Mouse (Mus musculus) forebrain, postnatal 0 days (tissue): ENCODE measurements around the gene Tmem86b. TPM values are rescaled to one million over a fixed set of nuclear protein-coding genes. Genes with fewer than 3 reads are reported as not detected.

ENCODE experiments used
- ATAC-seq: fragments of 200-750 bp; cut with Nextera tagmentation; 2 replicates; pipeline ENCODE4 v1.8.0; 2017; ENCODE audit warnings: mild to moderate bottlenecking, moderate library complexity
- DNase-seq: peaks from one replicate; pipeline ENCODE4 v3.0.0-alpha.2; 2015
- H3K27ac ChIP-seq: fragments of 300-500 bp; sonication (generic); 2 replicates; pipeline ENCODE4 v1.5.1; 2014; ENCODE audit warnings: low read depth, mild to moderate bottlenecking, antibody characterized with exemption, low read length, moderate library complexity, mixed read lengths
- H3K27me3 ChIP-seq: fragments of 300-500 bp; sonication (generic); 2 replicates; pipeline ENCODE4 v1.6.1; 2014; ENCODE audit warnings: mild to moderate bottlenecking, low read length, mixed read lengths; ENCODE audit not compliant: insufficient read depth
- H3K36me3 ChIP-seq: fragments of 300-500 bp; sonication (generic); 2 replicates; pipeline ENCODE4 v1.6.1; 2014; ENCODE audit warnings: mild to moderate bottlenecking, moderate library complexity; ENCODE audit not compliant: insufficient read depth
- H3K4me1 ChIP-seq: fragments of 300-500 bp; sonication (generic); 2 replicates; pipeline ENCODE4 v1.6.1; 2014; ENCODE audit warnings: antibody characterized with exemption; ENCODE audit not compliant: insufficient read depth
- H3K4me2 ChIP-seq: fragments of 300-500 bp; sonication (generic); 2 replicates; pipeline ENCODE4 v1.6.1; 2014; ENCODE audit warnings: low read depth, mild to moderate bottlenecking, moderate library complexity
- H3K4me3 ChIP-seq: fragments of 300-500 bp; sonication (generic); 2 replicates; pipeline ENCODE4 v1.5.1; 2014; ENCODE audit warnings: low read depth, low read length, mixed read lengths
- H3K9ac ChIP-seq: fragments of 300-500 bp; sonication (generic); 2 replicates; pipeline ENCODE4 v1.6.1; 2014; ENCODE audit warnings: mild to moderate bottlenecking
- H3K9me3 ChIP-seq: fragments of 300-500 bp; sonication (generic); 2 replicates; pipeline ENCODE4 v1.6.1; 2016; ENCODE audit warnings: low read length
- CTCF ChIP-seq: sonication (generic); IDR thresholded peaks from 2 replicates; pipeline ENCODE4 v1.5.1; 2016; ENCODE audit warnings: antibody characterized with exemption, control low read depth, low read depth
- WGBS: fragments of 180-500 bp; shearing (Covaris S2); extraction: QIAGEN DNeasy Blood & Tissue Kit; methylation state at CpG from one replicate; pipeline ENCODE4 v1.1.7; 2014; 5-methylcytosine and 5-hydroxymethylcytosine counted together
- polyA plus RNA-seq: library from polyadenylated mRNA; unstranded; fragments of >200 nt; fragmentation: Nextera tagmentation; extraction: Ambion mirVana; gene quantifications from 2 replicates; pipeline ENCODE4 v1.2.1, GENCODE M21; 2015
- total RNA-seq: library from RNA; depleted of rRNA; stranded (reverse); fragments of >200 nt; gene quantifications from 2 replicates; pipeline ENCODE4 v1.2.3, GENCODE M21; 2014

Gene Tmem86b
- total and polyA plus RNA-seq, 2 experiments from 2014 or later, result 0.64 to 11.8 TPM

DNA sequence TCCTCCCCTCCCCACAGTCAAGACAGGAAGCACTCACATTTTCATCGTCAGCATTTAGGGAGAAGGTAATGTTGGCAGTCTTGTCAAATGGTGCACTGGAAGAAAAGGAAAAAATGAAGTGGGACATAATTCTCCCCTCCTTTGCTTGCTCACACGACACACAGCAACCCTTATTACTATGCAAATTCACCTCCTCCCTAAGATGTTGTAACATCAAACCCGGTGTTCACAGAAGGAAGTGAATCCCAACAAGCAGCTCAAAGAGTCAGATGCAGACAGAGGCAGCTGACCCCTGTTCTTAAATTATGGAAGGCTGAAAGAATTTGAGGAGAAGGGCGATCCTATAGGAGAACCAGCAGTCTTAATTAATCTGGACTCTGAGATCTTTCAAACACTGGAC lies 5.0 kb upstream of the Tmem86b start:
- H3K27ac ChIP-seq, result no peak overlapping the region
- no peak overlapping the region for H3K4me3 ChIP-seq
- H3K9ac ChIP-seq, result no peak overlapping the region
- TF ChIP-seq CTCF, result no peak
- H3K4me2 ChIP-seq, result no peak overlapping the region
- no peaks in the 10 kb centered on the region for H3K4me1 ChIP-seq
- no peaks in the 10 kb centered on the region for H3K9me3 ChIP-seq
- 91% methylated on average over 4 of the region's 4 CpGs for WGBS
- ATAC-seq (no peak), DNase-seq (no peak)
- peaks cover 76% of the 10 kb centered on the region for H3K36me3 ChIP-seq
- no peaks in the 10 kb centered on the region for H3K27me3 ChIP-seq

DNA sequence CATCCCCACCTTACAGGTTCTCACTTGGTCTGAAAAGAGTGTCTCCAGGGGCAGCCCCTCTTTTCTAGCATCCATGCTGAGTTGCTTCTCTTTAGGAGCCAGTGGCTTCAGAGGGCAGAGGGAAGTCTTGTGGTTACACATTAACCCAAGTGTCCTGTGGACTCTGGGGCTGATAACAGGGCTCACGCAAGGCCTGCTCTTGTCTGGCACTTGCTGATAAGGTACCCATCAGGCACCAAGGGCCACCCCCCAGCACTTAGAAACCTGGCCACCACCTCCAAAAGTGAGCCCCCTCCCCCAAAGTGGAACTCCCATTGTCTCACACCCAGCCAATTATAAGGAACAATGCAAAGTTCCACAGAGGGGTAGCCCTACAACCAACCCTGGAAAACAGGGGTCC lies 1.0 kb downstream of the Tmem86b start:
- ATAC-seq (no peak), DNase-seq (no peak)
- Histone ChIP-seq H3K27ac (no peak overlapping the region), H3K4me2 (no peak overlapping the region), H3K27me3 (no peaks in the 10 kb centered on the region), H3K9me3 (no peaks in the 10 kb centered on the region), H3K4me3 (no peak overlapping the region), H3K4me1 (no peaks in the 10 kb centered on the region), H3K9ac (no peak overlapping the region), H3K36me3 (peaks cover 51% of the 10 kb centered on the region)
- 94% methylated on average over 1 of the region's 1 CpGs for WGBS
- TF ChIP-seq CTCF, result no peak

DNA sequence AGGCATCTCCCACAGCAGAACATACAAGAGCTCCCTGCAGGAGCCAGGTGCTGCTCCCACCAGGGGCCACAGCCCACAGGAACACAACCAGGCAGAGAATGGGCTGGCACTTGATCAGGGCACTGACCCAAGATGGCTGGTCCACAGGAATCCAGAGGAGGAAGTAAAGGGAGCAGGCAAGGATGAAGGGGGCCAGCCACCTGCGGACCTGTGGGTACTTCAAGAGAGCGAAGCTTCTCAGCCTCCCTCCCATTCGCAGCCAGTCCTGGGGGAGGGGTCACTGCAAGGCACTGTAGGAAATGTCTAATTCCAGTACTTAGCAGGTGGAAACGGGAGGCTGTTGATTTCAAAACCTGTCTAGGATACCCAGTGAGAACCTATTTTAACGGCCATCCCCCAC lies 1.6 kb downstream of the Tmem86b start:
- Histone ChIP-seq H3K4me2 (no peak overlapping the region), H3K4me1 (no peaks in the 10 kb centered on the region), H3K27me3 (no peaks in the 10 kb centered on the region), H3K27ac (no peak overlapping the region), H3K4me3 (no peak overlapping the region), H3K9me3 (no peaks in the 10 kb centered on the region), H3K36me3 (peaks cover 46% of the 10 kb centered on the region), H3K9ac (no peak overlapping the region)
- WGBS, result 91% methylated on average over 5 of the region's 5 CpGs
- no peak for TF ChIP-seq CTCF
- DNase-seq (no peak), ATAC-seq (no peak)

DNA sequence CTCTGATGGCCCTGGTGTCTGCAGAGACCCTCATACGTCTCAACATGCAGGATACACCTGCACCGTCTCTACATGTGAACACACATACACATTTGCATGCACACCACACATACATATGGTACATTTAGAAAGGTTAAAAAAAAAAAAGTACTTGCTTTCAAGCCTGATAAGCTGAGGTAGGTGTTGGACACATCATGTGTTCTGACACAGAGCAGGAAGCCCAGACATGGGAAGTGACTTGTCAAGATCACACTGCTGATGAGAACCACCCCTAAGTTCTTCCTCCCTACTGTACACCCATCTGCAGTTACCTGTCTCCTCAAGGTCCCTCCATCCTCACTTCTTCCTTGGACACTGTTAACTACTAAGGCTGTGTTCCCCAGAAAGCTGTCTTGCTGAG lies 5.3 kb downstream of the Tmem86b start:
- H3K36me3 ChIP-seq, result peaks cover 17% of the 10 kb centered on the region
- no peak overlapping the region for H3K27ac ChIP-seq
- no peak for ATAC-seq
- 86% methylated on average over 2 of the region's 2 CpGs for WGBS
- no peak overlapping the region for H3K9ac ChIP-seq
- H3K9me3 ChIP-seq, result no peaks in the 10 kb centered on the region
- H3K4me2 ChIP-seq, result no peak overlapping the region
- no peak overlapping the region for H3K4me3 ChIP-seq
- DNase-seq, result no peak
- H3K4me1 ChIP-seq, result no peaks in the 10 kb centered on the region
- no peak for TF ChIP-seq CTCF
- no peaks in the 10 kb centered on the region for H3K27me3 ChIP-seq

DNA sequence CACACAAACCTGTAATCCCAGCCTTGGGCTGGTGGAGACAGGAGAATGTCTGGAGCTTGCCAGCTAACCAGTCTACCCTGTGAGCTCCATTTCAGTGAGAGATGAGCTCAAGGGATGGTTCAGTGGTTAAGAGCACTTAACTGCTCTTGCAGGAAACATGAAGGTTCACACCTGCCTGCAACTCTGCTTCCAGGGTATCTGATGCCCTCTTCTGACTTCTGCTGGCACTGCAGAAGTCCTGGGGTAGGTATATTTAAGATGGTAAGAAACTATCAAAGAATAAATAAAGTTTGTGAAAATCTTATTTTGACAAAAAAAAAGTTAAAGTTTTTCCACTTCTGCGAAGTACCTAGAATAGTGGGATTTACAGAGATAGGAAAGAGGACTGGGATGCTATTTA lies 6.9 kb downstream of the Tmem86b start:
- no peak; the same call in 1 of the 2 replicates for ATAC-seq
- WGBS, result 60% methylated on average over 1 of the region's 1 CpGs
- no peaks in the 10 kb centered on the region for H3K27me3 ChIP-seq

DNA sequence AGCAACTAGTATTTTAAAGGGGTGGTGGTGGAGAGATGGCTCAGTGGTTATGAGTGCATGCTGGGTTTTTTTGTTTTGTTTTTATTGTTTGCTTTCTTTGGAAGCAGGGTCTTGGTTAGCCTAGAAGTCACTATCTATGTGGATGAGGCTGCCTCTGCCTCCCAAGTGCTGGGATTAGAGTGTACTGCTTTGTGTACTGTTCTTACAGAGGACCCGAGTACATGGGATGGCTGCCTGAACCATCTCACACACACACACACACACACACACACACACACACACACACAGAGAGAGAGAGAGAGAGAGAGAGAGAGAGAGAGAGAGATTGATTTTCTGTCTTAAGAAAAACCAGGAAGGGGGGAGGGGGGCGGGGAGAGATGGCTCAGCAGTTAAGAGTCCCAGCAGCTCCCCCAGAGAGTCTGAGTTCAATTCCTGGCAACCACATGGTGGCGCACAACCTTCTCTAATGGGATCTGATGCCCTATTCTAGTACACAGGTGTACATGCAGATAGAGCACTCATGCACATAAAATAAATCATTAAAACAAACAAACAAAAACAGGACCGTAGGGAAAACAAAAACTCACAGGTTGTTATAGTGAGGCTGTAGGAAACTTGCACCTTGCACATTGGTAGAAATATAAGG lies 7.6 kb downstream of the Tmem86b start:
- Histone ChIP-seq H3K27ac (no peak overlapping the region), H3K4me2 (no peak overlapping the region), H3K27me3 (no peaks in the 10 kb centered on the region), H3K4me1 (no peaks in the 10 kb centered on the region), H3K36me3 (peaks cover 7% of the 10 kb centered on the region), H3K9ac (no peak overlapping the region), H3K4me3 (no peak overlapping the region), H3K9me3 (no peaks in the 10 kb centered on the region)
- peak; percentile 57 for TF ChIP-seq CTCF
- ATAC-seq, result peak; percentile 77; the same call in 1 of the 2 replicates
- 31% methylated on average over 4 of the region's 4 CpGs for WGBS
- peak; percentile 56 for DNase-seq

More for the DNA sequence above, 6.9 kb downstream of the Tmem86b start:
- Histone ChIP-seq H3K9me3 (no peaks in the 10 kb centered on the region), H3K27ac (no peak overlapping the region), H3K36me3 (peaks cover 13% of the 10 kb centered on the region), H3K4me2 (no peak overlapping the region), H3K4me1 (no peaks in the 10 kb centered on the region), H3K9ac (no peak overlapping the region), H3K4me3 (no peak overlapping the region)
- TF ChIP-seq CTCF, result no peak
- DNase-seq, result no peak

DNA sequence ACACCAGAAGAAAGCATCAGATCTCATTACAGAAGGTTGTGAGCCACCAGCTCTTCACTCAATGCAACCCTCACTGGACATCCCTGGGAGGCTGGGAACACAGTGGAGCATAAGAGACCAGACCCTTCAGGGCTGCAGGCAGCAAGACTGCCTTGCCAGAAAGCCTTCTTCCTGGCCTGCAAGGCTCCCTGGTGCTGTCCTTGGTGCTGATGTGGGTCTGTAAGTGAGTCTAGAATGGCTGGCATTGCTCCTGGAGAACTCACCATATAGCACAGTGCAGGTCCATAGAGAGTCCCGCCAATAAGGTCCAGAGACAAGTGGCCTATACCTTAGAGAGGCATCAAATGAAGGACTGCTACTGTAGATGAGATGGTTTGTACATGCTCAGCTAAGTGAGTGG lies 11.2 kb downstream of the Tmem86b start:
- DNase-seq (no peak), ATAC-seq (no peak)
- WGBS, result 36% methylated on average over 1 of the region's 1 CpGs
- no peak overlapping the region for H3K9ac ChIP-seq
- H3K9me3 ChIP-seq, result no peaks in the 10 kb centered on the region
- H3K4me1 ChIP-seq, result no peaks in the 10 kb centered on the region
- no peaks in the 10 kb centered on the region for H3K36me3 ChIP-seq
- no peaks in the 10 kb centered on the region for H3K27me3 ChIP-seq
- H3K4me3 ChIP-seq, result no peak overlapping the region
- no peak overlapping the region for H3K4me2 ChIP-seq
- H3K27ac ChIP-seq, result no peak overlapping the region
- TF ChIP-seq CTCF, result no peak
